Mouse (Mus musculus) limb, embryonic 10.5 days (tissue): Measurements from ENCODE around the gene Ankrd23. TPM values are rescaled to one million over a fixed set of nuclear protein-coding genes. Genes with fewer than 3 reads are reported as not detected.

Source experiments
- DNase-seq: peaks from one replicate; pipeline ENCODE4 v3.0.0-alpha.2; 2017; ENCODE audit warnings: low spot score
- H3K27ac ChIP-seq: fragments of 300-500 bp; sonication (generic); 2 replicates; pipeline ENCODE4 v1.5.1; 2016; ENCODE audit warnings: mild to moderate bottlenecking
- H3K27me3 ChIP-seq: fragments of 300-500 bp; sonication (generic); 2 replicates; pipeline ENCODE4 v1.6.1; 2016; ENCODE audit warnings: low read depth, mild to moderate bottlenecking; ENCODE audit not compliant: poor library complexity, severe bottlenecking
- H3K36me3 ChIP-seq: fragments of 300-500 bp; sonication (generic); 2 replicates; pipeline ENCODE4 v1.6.1; 2016; ENCODE audit warnings: mild to moderate bottlenecking, moderate library complexity
- H3K4me1 ChIP-seq: fragments of 300-500 bp; sonication (generic); 2 replicates; pipeline ENCODE4 v1.6.1; 2016
- H3K4me3 ChIP-seq: fragments of 300-500 bp; sonication (generic); 2 replicates; pipeline ENCODE4 v1.5.1; 2016; ENCODE audit warnings: mild to moderate bottlenecking, moderate library complexity
- H3K9me3 ChIP-seq: fragments of 300-500 bp; sonication (generic); replicated peaks from 2 replicates; pipeline ENCODE4 v1.6.1; 2016; ENCODE audit warnings: mild to moderate bottlenecking
- WGBS: fragments of 180-500 bp; shearing (Covaris S2); methylation state at CpG from one replicate; pipeline ENCODE4 v1.1.7; 2016; 5-methylcytosine and 5-hydroxymethylcytosine counted together
- polyA plus RNA-seq: library from polyadenylated mRNA; unstranded; fragments of >200 nt; fragmentation: Nextera tagmentation; extraction: Ambion mirVana; gene quantifications from 2 replicates; pipeline ENCODE4 v1.2.1, GENCODE M21; 2016

Gene Ankrd23
- polyA plus RNA-seq, 1 experiment from 2014 or later = 16.8 TPM

DNA sequence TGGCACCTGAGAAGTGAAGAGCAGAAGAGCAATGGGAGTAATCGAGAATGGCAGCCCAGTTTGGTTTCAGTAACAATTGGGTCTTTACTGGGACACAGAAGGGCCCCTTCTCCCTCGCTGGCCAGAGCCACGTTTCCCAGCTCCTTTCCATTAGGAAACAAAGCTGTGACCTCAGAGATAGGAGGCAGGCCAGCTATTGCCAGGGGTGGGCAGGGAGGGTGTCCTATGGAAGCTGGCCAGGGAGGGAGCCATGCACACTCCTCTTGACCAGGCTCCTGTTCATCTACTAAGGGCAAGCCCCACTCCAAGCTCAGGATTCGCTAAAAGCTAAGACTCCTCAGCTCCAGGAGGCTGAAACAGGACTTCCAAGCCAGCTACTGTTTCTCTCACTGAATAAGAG lies 22.6 kb upstream of the Ankrd23 start:
- 4% methylated on average over 4 of the region's 4 CpGs for WGBS
- DNase-seq = no peak
- peaks cover 17% of the 10 kb centered on the region for H3K36me3 ChIP-seq
- peak overlapping the region; percentile 99 for H3K27ac ChIP-seq
- H3K9me3 ChIP-seq = no peaks in the 10 kb centered on the region
- no peaks in the 10 kb centered on the region for H3K27me3 ChIP-seq
- peaks cover 78% of the 10 kb centered on the region for H3K4me1 ChIP-seq
- H3K4me3 ChIP-seq = peak overlapping the region; percentile 94

DNA sequence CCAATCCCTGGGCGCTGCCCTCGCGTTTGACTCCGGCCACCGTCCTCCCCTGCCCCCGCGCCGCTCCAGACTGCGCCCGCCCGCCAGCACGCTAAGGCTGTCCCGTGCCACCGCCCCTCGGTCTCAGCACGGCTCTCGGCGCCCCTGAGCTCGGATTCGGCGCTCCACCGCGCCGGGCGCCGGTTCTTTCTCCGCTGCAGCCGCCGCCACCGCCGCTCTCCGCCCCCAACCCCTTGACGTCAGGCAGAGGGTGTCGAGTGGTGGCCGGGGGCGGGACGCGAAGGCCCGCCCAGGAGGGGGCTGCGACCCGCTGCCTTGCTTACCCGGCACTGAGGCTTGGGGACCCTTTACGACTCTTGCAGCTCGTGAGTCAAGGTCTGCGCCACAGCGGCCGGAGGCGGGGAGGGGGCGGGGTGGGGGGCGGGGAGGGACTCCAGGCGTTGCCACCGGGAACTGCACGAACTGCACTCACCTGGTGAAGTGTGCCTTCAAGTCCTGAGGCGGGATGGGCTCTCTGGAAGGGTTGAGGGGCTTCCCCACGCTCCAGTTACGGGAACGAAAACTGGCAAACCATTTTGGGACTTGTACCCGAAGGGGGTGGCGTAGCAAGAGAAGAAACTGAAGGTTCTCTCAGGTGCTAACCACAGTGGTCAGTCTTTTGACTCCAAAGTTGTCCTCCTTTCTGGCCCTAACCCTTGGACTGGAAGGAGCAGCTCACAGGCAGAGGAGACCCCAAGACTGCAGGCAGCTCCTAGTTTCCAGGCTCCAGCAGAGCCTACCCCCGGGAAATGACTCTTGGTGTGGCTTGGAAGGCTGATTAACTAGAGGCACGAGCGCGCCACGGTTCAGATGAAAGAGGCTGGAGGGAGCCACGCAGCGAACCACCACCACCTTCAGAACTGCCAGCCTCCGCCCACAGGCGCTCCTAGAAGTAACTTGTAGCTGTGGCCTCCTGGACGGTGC lies 21.6 kb upstream of the Ankrd23 start, which contains the start of gene Sema4c:
Sema4c (minus strand) TSS at position 319 of the 963 bp plus-strand sequence.
- Histone ChIP-seq H3K4me3 (peak within 1 kb of the TSS; percentile 94), H3K27me3 (no peaks in the 10 kb centered on the region), H3K36me3 (peaks cover 27% of the 10 kb centered on the region), H3K9me3 (no peaks in the 10 kb centered on the region), H3K4me1 (peaks cover 73% of the 10 kb centered on the region), H3K27ac (peak within 1 kb of the TSS; percentile 99)
- peak; percentile 92 for DNase-seq
- WGBS = under 1% methylated on average over 69 of the region's 69 CpGs

- DNase-seq = peak; percentile 89
- H3K9me3 ChIP-seq = no peaks in the 10 kb centered on the region
- WGBS = under 1% methylated on average over 48 of the region's 48 CpGs
- peak overlapping the region; percentile 94 for H3K4me3 ChIP-seq
- peaks cover 34% of the 10 kb centered on the region for H3K36me3 ChIP-seq
- H3K27ac ChIP-seq = peak overlapping the region; percentile 99
- H3K27me3 ChIP-seq = no peaks in the 10 kb centered on the region
- H3K4me1 ChIP-seq = peaks cover 72% of the 10 kb centered on the region
Measured at GRCm38 (mm10) chr1:36557457-36558011, 20.9 kb upstream of the Ankrd23 start.

GRCm38 (mm10) chr1:36556553-36557456 lies 20.1 kb upstream of the Ankrd23 start:
- under 1% methylated on average over 52 of the region's 52 CpGs for WGBS
- Histone ChIP-seq H3K9me3 (no peaks in the 10 kb centered on the region), H3K4me1 (peaks cover 66% of the 10 kb centered on the region), H3K4me3 (peak overlapping the region; percentile 94), H3K27ac (peak overlapping the region; percentile 99), H3K36me3 (peaks cover 42% of the 10 kb centered on the region), H3K27me3 (no peaks in the 10 kb centered on the region)
- DNase-seq = peak; percentile 98

DNA sequence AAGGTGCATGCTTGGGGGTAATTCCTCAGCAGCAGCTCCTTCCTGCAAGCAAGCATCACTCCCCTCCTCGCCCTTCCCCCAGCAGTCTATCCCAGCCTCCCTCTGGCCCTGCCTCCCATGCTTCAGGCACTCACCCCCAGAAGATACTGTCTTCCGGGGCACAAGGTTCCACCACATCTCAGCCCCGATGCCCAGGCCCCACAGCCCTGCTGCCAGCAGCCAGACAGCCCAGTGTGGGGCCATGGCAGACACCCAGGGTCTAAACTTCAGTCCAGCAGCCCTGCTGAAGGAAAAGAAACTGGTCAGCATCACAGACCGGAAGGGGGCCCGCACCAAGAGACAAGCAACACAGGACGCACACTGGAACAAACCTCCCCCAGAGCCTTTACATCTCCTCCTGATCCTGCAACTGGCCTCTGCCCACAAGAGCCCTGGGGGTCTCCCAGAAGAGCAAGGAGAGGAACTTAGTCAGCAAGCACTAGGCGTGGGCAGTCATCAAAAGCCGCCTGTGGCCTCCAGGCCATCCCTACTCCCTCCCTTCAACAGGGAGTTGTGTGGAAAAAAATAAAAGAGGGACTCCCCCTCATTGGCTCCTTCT lies 19.2 kb upstream of the Ankrd23 start:
- H3K27me3 ChIP-seq = no peaks in the 10 kb centered on the region
- H3K36me3 ChIP-seq = peaks cover 51% of the 10 kb centered on the region
- DNase-seq = peak; percentile 62
- peak overlapping the region; percentile 99 for H3K27ac ChIP-seq
- WGBS = 5% methylated on average over 8 of the region's 8 CpGs
- H3K4me1 ChIP-seq = peaks cover 57% of the 10 kb centered on the region
- H3K9me3 ChIP-seq = no peaks in the 10 kb centered on the region
- H3K4me3 ChIP-seq = peak overlapping the region; percentile 94

GRCm38 (mm10) chr1:36554633-36555399 lies 18.1 kb upstream of the Ankrd23 start:
- no peaks in the 10 kb centered on the region for H3K9me3 ChIP-seq
- peaks cover 53% of the 10 kb centered on the region for H3K4me1 ChIP-seq
- H3K27ac ChIP-seq = peak overlapping the region; percentile 99
- WGBS = 69% methylated on average over 21 of the region's 21 CpGs
- H3K27me3 ChIP-seq = no peaks in the 10 kb centered on the region
- H3K36me3 ChIP-seq = peaks cover 62% of the 10 kb centered on the region
- peak overlapping the region; percentile 94 for H3K4me3 ChIP-seq
- no peak for DNase-seq

DNA sequence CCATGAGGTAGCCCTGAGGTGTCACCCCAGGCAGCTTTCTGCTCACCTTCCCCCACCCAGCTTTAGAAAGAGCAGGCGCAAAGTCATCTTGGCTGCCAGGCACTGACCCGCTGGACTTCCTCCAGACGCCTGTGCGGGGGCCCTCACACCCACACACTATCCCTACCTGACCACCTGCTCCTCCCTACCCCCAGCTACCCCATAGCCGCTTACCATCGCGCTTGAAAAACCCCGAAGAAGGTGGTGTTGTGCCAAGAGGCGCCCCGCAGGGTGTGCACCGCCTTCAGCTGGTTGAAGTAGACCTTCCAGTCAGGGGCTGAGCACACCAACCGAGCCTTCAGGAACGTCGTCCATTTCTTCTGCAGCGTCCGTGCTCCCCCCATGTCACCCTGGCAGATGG lies 15.8 kb upstream of the Ankrd23 start:
- H3K27ac ChIP-seq = no peak overlapping the region
- peaks cover 81% of the 10 kb centered on the region for H3K36me3 ChIP-seq
- no peak for DNase-seq
- no peaks in the 10 kb centered on the region for H3K9me3 ChIP-seq
- H3K27me3 ChIP-seq = no peaks in the 10 kb centered on the region
- H3K4me3 ChIP-seq = no peak overlapping the region
- 90% methylated on average over 16 of the region's 16 CpGs for WGBS
- peaks cover 60% of the 10 kb centered on the region for H3K4me1 ChIP-seq

DNA sequence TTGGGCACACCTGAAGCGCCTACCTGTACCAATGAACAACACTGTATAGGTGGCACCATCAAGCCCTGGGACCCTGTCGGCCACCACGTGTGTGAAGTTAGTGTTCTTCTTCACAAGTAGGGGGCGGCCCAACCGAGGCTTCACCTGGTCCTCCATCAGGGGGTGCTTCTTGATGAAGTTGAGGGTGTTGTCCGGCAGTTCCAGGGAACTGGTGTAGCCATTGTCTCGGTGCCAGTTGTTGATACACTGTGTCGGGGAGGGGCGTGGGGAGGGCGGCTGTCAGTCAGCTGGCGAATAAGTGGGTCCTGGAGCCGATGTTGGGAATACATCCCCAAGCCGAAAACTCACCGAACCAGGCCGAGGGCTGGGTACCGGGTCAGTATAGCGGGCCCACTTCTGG lies 15.2 kb upstream of the Ankrd23 start:
- no peak for DNase-seq
- H3K27me3 ChIP-seq = no peaks in the 10 kb centered on the region
- WGBS = 92% methylated on average over 17 of the region's 17 CpGs

GRCm38 (mm10) chr1:36550075-36550863 lies 13.6 kb upstream of the Ankrd23 start:
- Histone ChIP-seq H3K36me3 (peaks cover 74% of the 10 kb centered on the region), H3K27ac (no peak overlapping the region), H3K9me3 (no peaks in the 10 kb centered on the region), H3K4me1 (peaks cover 65% of the 10 kb centered on the region), H3K27me3 (no peaks in the 10 kb centered on the region), H3K4me3 (no peak overlapping the region)
- no peak for DNase-seq
- 85% methylated on average over 20 of the region's 20 CpGs for WGBS

More for the DNA sequence above, 15.2 kb upstream of the Ankrd23 start:
- no peak overlapping the region for H3K27ac ChIP-seq
- no peaks in the 10 kb centered on the region for H3K9me3 ChIP-seq
- H3K4me3 ChIP-seq = no peak overlapping the region
- H3K4me1 ChIP-seq = peaks cover 65% of the 10 kb centered on the region
- H3K36me3 ChIP-seq = peaks cover 81% of the 10 kb centered on the region

- Histone ChIP-seq H3K9me3 (no peaks in the 10 kb centered on the region), H3K36me3 (peaks cover 66% of the 10 kb centered on the region), H3K4me1 (peaks cover 57% of the 10 kb centered on the region), H3K4me3 (peak overlapping the region; percentile 14; the same call in 1 of the 2 replicates), H3K27ac (no peak overlapping the region), H3K27me3 (no peaks in the 10 kb centered on the region)
- DNase-seq = no peak
- 88% methylated on average over 18 of the region's 18 CpGs for WGBS
Measured at GRCm38 (mm10) chr1:36549491-36549890, 12.8 kb upstream of the Ankrd23 start.

DNA sequence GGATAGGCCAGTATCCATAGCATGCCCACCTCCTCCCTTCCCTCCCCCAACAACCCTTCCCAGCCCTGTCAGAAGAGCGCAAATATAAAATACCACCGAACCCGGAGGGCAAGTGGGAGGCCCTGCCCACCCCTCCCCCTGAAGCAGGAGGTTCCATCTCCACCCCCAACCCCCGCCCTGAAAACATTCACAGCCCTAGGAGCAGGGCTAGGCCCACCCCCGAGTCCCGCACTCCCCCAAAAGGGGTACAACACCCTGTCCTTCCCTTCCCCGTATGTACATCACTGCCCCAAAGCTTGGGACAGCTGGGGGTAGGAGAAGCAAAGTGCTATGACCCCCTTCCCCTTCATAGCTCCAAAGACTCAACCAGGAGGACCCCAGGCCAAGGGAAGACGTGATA lies 12.1 kb upstream of the Ankrd23 start:
- Histone ChIP-seq H3K4me3 (peak overlapping the region; percentile 14; the same call in 1 of the 2 replicates), H3K4me1 (peaks cover 55% of the 10 kb centered on the region), H3K9me3 (no peaks in the 10 kb centered on the region), H3K36me3 (peaks cover 59% of the 10 kb centered on the region), H3K27ac (no peak overlapping the region), H3K27me3 (no peaks in the 10 kb centered on the region)
- 54% methylated on average over 8 of the region's 8 CpGs for WGBS
- DNase-seq = no peak
